Mouse (Mus musculus) brain, adult 2 months (tissue): ENCODE measurements around the gene Wdr34.

Experiments used
- DNase-seq: peaks from one replicate; pipeline ENCODE4 v3.0.0; 2011; ENCODE audit warnings: low read depth, low spot score

Gene Wdr34

GRCm38 (mm10) chr2:30048699-30049388 lies at the start of gene Wdr34:
Wdr34 (minus strand) TSS chr2:30048881.
- peak; percentile 98 for DNase-seq

GRCm38 (mm10) chr2:30095882-30096527 lies 47.3 kb upstream of the Wdr34 start:
- DNase-seq = peak; percentile 56

GRCm38 (mm10) chr2:30094208-30094588 lies 45.5 kb upstream of the Wdr34 start:
- DNase-seq = no peak

- peak; percentile 96 for DNase-seq
These were observed 45.0 kb upstream of the Wdr34 start, which contains the start of gene Zdhhc12 for GRCm38 (mm10) chr2:30093471-30094207. Zdhhc12 (minus strand) TSS chr2:30093648.

GRCm38 (mm10) chr2:30092280-30092918 lies 43.7 kb upstream of the Wdr34 start:
- no peak for DNase-seq

GRCm38 (mm10) chr2:30091521-30091920 lies 42.8 kb upstream of the Wdr34 start:
- no peak for DNase-seq

GRCm38 (mm10) chr2:30087310-30087709 lies 38.6 kb upstream of the Wdr34 start:
- no peak for DNase-seq

GRCm38 (mm10) chr2:30084632-30085031 lies 36.0 kb upstream of the Wdr34 start:
- DNase-seq = no peak

- DNase-seq = no peak
These were observed 35.4 kb upstream of the Wdr34 start for GRCm38 (mm10) chr2:30084113-30084512.

- no peak for DNase-seq
These were observed 31.6 kb upstream of the Wdr34 start for GRCm38 (mm10) chr2:30080181-30080800.

- no peak for DNase-seq
These were observed 30.1 kb upstream of the Wdr34 start for GRCm38 (mm10) chr2:30078760-30079159.

GRCm38 (mm10) chr2:30078349-30078712 lies 29.6 kb upstream of the Wdr34 start:
- DNase-seq = no peak

- DNase-seq = peak; percentile 84
These were observed 29.0 kb upstream of the Wdr34 start, which contains the start of gene Pkn3 for GRCm38 (mm10) chr2:30077502-30078348. Pkn3 (plus strand) TSS chr2:30077684.

GRCm38 (mm10) chr2:30076959-30077358 lies 28.3 kb upstream of the Wdr34 start:
- DNase-seq = no peak

- DNase-seq = no peak
These were observed 27.8 kb upstream of the Wdr34 start for GRCm38 (mm10) chr2:30076439-30076838.

- no peak for DNase-seq
These were observed 26.9 kb upstream of the Wdr34 start for GRCm38 (mm10) chr2:30075625-30076024.

GRCm38 (mm10) chr2:30073285-30073684 lies 24.6 kb upstream of the Wdr34 start:
- no peak for DNase-seq

- no peak for DNase-seq
These were observed 24.2 kb upstream of the Wdr34 start for GRCm38 (mm10) chr2:30072875-30073274.

GRCm38 (mm10) chr2:30067962-30068361 lies 19.3 kb upstream of the Wdr34 start:
- no peak for DNase-seq

- DNase-seq = peak; percentile 62
These were observed 18.6 kb upstream of the Wdr34 start for GRCm38 (mm10) chr2:30067031-30067888.
